Mouse (Mus musculus) brain, embryonic 14.5 days (tissue): ENCODE results near the gene Efna4.

Experiments
- CTCF ChIP-seq: fragments of 200-500 bp; IDR thresholded peaks from 2 replicates; pipeline ENCODE4 v1.5.1; 2012; ENCODE audit warnings: inconsistent platforms, mild to moderate bottlenecking, moderate library complexity, borderline replicate concordance; ENCODE audit not compliant: insufficient read depth, insufficient read length; ENCODE audit errors: extremely low read depth
- POLR2A ChIP-seq: fragments of 200-500 bp; IDR thresholded peaks from 2 replicates; pipeline ENCODE4 v1.6.1; 2012; ENCODE audit warnings: mild to moderate bottlenecking, inconsistent platforms, borderline replicate concordance; ENCODE audit not compliant: poor library complexity, insufficient read depth, insufficient read length, severe bottlenecking; ENCODE audit errors: extremely low read depth

- no peak for TF ChIP-seq POLR2A
- TF ChIP-seq CTCF = 0 out of 2 replicates have a peak, but pooled peaks have one; percentile 1
Observed at GRCm38 (mm10) chr3:89315930-89316831, 21.6 kb downstream of the Efna4 start.
